Mouse (Mus musculus) urinary bladder, postnatal 0 days (tissue): ENCODE results near the gene Ankrd34b. TPM values are rescaled to one million over a fixed set of nuclear protein-coding genes. Genes with fewer than 3 reads are reported as not detected.

Source experiments
- polyA plus RNA-seq: library from polyadenylated mRNA; unstranded; fragments of >200 nt; fragmentation: Nextera tagmentation; extraction: Ambion mirVana; gene quantifications from 2 replicates; pipeline ENCODE4 v1.2.1, GENCODE M21; 2015

Gene Ankrd34b
- polyA plus RNA-seq = 0.05 and 0.07 TPM in 2 replicates

GRCm38 (mm10) chr13:92425758-92426264 lies at the start of gene Ankrd34b:
Gene Ankrd34b (plus strand): TSS chr13:92425896.

GRCm38 (mm10) chr13:92483852-92484463 lies 58.3 kb downstream of the Ankrd34b start, which contains the start of gene Fam151b:
Gene Fam151b (minus strand): TSS chr13:92484015.

Other genes with a start within 250 kb of the Ankrd34b start
- gene Gm20379, start 119.9 kb upstream of the Ankrd34b start, polyA plus RNA-seq = 0.13 TPM in 1 of 2 replicates, not detected in the other
- gene Dhfr, start 71.2 kb upstream of the Ankrd34b start, polyA plus RNA-seq = 4.0 and 5.6 TPM in 2 replicates
- gene Msh3, start 70.9 kb upstream of the Ankrd34b start, polyA plus RNA-seq = 6.9 and 7.0 TPM in 2 replicates
- 0.22 TPM in 1 of 2 replicates, not detected in the other for gene Fam151b, start 58.1 kb downstream of the Ankrd34b start, polyA plus RNA-seq
- 6.0 and 7.0 TPM in 2 replicates for gene Zfyve16, start 105.0 kb downstream of the Ankrd34b start, polyA plus RNA-seq
- not detected in 2 replicates for gene Spz1, start 150.3 kb downstream of the Ankrd34b start, polyA plus RNA-seq
- gene Serinc5, start 185.2 kb downstream of the Ankrd34b start, polyA plus RNA-seq = 19.9 and 22.2 TPM in 2 replicates